Mouse (Mus musculus) cortical plate, adult 2 months (tissue): ENCODE measurements at regions not wholly inside any gene's neighbourhood (a gene's known extent, or its start where the extent isn't known, plus 50 kb on each side); places are given as distances from the start of the nearest gene placed in this dataset.

Experiments
- CTCF ChIP-seq: fragments of 200-500 bp; IDR thresholded peaks from 2 replicates; pipeline ENCODE4 v1.5.1; 2011; ENCODE audit warnings: mild to moderate bottlenecking, control low read depth, low read length; ENCODE audit not compliant: insufficient read depth; ENCODE audit errors: extremely low read depth
- POLR2A ChIP-seq: fragments of 200-500 bp; IDR thresholded peaks from 2 replicates; pipeline ENCODE4 v1.6.1; 2011; ENCODE audit warnings: mild to moderate bottlenecking, low read length, control low read depth; ENCODE audit not compliant: insufficient read depth; ENCODE audit errors: extremely low read depth

DNA sequence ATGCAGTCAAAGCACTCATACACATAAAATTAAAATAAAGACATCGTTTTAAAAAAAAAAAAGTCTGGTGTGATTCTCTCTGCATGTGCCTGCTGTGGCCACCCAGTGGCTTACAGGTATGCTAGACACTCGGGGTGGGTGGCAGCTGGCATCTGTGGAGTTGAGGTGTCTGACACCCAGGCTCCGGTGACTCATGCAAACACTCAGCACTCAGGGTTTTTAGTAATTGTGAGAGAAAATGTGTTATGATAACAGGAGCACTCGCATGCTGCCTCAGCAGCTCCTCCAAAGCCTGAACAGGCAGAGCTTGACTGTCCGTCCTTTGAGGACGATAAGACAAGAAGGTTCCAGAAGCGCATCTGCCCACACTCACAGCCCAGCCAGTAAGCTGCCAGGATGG, 159.0 kb upstream of the A430005L14Rik start:
- TF ChIP-seq CTCF (no peak), POLR2A (no peak)
